Mouse (Mus musculus) urinary bladder, postnatal 14 days (tissue): ENCODE measurements at regions not wholly inside any gene's neighbourhood (a gene's known extent, or its start where the extent isn't known, plus 50 kb on each side); places are given as distances from the start of the nearest gene placed in this dataset.

Source experiments
- DNase-seq: peaks from one replicate; pipeline ENCODE4 v3.0.0; 2021; ENCODE audit warnings: low spot score

DNA sequence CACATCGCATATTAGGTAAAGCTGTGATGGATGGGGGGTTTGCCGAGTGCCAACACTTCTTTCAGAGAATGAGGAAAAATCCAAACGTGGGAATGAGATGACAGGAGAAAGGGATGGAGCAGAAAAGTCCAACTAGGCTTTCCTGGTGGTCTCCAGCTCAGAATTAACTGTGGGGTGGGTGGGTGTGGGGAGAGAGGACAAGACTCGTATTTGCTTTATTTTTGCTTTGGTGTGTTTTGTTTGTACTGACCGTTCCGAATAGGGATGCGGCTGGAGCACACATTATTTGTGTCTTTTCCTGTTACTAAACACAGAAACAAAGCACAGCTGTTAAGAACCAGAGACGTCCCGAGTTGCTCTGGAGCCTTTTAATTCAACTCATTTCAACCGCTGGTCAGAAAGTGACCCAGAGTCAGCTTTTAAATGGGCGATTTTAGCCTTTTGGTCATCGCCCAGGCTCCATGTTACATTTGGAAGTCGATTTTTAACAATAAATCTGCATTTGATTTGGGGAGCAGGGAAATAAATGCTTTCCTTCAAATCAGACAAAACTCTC is 136.7 kb downstream of the Gm10295 start:
- DNase-seq, result no peak

GRCm38 (mm10) chr7:71193131-71193530 is 158.2 kb downstream of the Gm10295 start:
- DNase-seq, result peak; percentile 16

GRCm38 (mm10) chr7:71190161-71190711 is 161.0 kb downstream of the Gm10295 start:
- no peak for DNase-seq

- no peak for DNase-seq
Measured at GRCm38 (mm10) chr7:71189757-71190156, 161.5 kb downstream of the Gm10295 start.

DNA sequence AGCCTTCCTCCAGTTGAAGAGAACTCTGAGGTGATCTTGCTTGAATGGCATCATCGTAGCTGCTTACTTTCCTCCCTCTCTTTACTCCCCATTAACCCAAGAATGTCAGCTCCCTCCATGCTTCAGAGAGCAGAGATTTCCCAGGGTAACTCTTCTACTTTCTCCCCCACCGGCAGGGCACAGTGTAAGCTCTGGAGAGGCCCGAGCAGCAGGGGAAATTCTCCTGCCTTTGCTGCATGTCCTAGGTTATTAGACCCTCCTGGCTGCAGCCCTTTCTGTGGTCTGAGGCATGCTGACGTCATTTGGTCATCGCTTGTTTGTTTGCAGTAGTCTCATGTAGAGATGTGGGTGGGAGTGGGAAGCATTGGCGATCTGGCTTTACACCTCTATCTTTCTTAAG is 163.2 kb downstream of the Gm10295 start:
- no peak for DNase-seq

DNA sequence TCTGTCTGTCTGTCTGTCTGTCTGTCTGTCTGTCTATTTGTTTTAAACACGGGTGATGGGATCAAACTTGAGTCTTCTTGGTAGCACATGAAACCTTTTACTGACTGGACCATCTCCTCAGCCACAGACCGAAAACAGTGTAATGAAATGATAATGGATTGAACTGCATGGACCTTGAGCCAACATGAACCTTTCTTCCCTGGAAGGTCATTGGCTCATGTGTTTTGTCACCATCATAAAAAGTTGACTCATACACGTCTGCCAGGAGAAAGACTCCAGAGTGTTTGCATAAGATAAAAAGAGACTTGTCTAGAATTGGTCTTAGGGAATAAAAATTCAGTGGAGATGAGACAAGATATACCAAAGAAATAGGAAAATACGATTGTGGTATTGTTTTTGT is 176.4 kb downstream of the Gm10295 start:
- DNase-seq, result no peak

DNA sequence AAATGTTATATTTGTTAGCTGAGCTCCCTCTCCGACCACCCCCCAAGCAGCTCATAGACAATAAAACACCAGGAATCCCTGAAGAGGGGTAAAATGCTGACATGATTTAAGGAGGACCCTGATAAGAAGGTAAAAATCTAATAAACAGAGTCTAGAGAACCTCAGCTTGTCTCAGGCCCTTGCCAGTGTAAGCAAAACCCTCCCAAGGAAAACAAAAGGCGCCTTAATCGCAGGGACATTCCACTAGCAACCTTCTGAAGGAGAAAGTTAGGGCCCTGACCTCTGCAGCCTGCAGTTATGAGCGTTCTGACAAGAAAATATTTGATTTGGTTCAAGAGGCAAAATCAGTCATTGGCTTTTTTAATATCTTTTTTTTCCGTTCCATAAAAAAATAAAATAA is 212.2 kb downstream of the Gm10295 start:
- no peak for DNase-seq

DNA sequence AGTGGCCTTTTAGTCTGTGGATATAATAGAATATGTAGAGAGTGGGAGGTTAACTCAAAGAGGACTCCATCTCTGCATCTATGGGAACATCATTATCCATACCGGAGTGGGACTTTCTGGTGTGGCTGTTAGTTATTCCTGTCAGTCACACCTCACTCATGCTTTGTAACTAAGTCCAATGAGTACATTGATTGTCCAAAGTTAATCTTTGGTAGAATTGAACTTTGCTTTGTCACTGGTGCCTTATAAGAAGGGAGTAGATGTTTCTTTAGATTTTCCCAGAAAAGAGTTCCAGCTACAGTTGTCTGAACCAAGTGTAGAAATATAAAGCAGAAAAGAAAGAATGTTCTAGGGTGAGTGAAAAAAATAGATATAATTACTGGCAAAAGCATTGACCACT is 221.3 kb downstream of the Gm10295 start:
- no peak for DNase-seq

DNA sequence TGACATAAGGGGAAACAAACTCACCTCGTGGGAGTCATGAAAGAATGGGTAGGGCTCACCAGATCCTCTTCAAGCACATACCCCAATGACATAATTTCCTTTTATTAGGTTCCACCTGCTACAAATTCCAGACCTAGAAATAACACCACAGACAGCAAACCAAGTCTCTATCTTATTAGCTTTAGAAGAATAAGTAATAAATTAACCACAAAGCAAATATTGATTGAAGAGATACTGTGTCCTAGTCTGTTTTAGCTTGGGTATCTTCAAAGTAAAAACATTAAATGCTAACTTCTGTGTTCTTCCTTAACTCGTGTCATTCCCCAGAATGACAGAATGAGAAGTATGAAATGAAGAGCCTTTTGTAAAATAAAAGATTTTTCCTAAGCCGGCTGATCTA is 222.4 kb downstream of the Gm10295 start:
- no peak for DNase-seq

- DNase-seq, result no peak
Measured at GRCm38 (mm10) chr7:71121453-71121852, 229.8 kb downstream of the Gm10295 start.

GRCm38 (mm10) chr7:71120975-71121374 is 230.3 kb downstream of the Gm10295 start:
- DNase-seq, result no peak

- no peak for DNase-seq
Measured at GRCm38 (mm10) chr7:71119987-71120386, 231.3 kb downstream of the Gm10295 start.

- DNase-seq, result no peak
Measured at GRCm38 (mm10) chr7:71107101-71107500, 244.2 kb downstream of the Gm10295 start.

- DNase-seq, result no peak
Measured at GRCm38 (mm10) chr7:71100266-71100665, 251.0 kb downstream of the Gm10295 start.

DNA sequence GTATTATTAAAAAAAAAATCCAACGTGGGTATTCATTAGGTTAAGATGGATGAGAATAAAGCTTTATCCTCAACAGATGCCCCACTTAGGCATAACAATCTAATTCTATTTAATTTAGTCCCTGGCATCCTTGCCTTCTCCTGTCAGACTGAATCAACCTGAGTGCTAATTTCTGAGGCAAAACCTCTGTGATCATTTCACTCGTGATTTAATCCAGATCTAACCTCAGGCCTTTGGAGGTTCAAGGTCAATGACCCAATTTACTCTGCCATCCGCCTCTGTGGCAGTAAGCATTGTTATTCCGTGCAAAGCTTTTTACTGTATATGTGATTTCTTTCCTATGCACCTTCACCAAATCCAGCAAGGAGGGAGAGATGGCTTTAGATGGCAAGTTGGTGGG is 253.0 kb downstream of the Gm10295 start:
- no peak for DNase-seq

GRCm38 (mm10) chr7:71093301-71093939 is 257.9 kb downstream of the Gm10295 start:
- no peak for DNase-seq

- no peak for DNase-seq
Measured at GRCm38 (mm10) chr7:71092825-71093224, 258.5 kb downstream of the Gm10295 start.

GRCm38 (mm10) chr7:71092301-71092700 is 259.0 kb downstream of the Gm10295 start:
- DNase-seq, result peak; percentile 10

DNA sequence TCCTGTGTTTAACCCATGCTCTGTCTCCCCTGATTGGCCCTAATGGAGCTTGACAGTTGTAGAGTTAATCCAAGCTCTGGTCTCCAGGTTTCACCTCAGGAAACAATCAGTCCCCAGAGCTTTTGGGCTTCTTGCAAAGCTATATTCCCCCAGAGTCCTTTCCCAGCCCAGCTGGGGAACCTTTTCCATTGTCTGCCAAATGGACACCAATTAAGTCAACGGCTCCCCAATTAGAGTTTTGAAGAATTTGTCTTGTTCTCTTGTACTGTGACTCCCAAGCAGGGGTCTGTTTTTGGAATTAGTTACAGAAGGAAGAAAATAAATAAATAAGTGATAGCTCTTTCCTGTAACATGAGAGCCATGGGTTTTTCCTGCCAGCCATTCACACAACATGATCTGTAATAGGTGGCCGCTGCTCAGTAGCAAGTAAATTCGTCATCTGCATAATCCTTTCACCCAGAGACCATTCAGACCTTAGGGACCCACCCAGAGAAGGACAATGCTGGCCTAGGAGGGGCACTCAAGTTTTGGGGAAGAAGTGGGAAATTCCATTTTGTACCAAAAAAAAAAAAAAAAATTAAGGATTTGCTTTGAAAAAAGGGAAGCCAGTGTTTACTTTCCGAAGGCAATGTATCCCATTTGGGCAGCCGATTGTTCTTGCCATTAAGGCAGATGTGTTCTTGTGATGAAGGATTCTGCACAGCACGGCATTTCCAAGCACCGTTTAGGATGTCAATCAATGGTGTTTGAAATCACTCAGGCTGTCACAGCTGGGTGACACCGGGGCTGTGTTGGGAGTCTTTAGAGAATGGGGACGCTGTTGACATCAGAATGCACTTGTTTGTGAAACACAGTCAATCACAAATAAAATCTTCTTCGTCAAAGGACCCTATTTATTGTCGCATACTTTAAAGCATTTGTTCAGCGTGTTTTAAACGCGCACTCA is 286.6 kb downstream of the Gm10295 start:
- no peak for DNase-seq

GRCm38 (mm10) chr7:71050825-71051224 is 300.5 kb downstream of the Gm10295 start:
- no peak for DNase-seq

DNA sequence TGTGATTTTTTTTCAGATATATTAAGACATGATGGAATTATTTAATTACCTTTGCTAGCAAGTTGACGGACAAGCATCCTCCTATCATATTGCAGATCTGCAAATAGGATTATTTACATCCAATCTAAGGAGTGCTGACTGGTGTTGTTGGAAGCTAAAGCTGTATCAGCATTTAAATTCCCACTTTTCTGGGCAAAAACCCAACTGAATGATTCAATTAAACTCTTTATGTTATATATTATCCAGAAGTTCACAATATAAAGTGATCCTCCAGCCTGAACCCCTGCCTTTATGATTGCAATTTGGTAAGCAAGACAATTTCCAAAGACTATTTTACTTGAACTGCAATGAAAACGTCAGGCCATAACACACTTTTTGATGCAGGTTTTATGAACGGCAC is 304.1 kb downstream of the Gm10295 start:
- DNase-seq, result no peak

GRCm38 (mm10) chr7:71046596-71046995 is 304.7 kb downstream of the Gm10295 start:
- no peak for DNase-seq

DNA sequence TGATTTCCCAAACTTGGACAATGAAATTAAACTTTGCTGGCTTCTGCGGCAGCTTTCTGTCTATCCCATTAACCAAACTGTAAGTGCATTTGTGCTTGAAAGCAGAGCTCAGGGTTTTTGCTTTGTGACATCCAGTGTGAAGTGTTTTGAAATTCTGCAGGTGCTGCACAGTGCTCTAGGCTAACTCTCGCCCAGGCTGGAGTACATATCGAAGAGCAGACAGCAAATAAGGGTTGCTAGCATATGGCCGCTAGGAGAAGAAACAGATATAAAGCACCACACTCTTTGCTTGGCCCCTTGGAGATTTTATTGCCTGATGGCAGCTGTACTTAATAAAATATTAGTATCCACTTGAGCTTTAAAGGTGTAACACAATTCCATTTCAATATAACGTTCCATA is 307.5 kb downstream of the Gm10295 start:
- no peak for DNase-seq
